Mouse (Mus musculus) CD4-positive, CD25-positive, alpha-beta regulatory T cell, adult 4 months (primary cell): ENCODE results near the gene Ttc28. TPM values are rescaled to one million over a fixed set of nuclear protein-coding genes. Genes with fewer than 3 reads are reported as not detected.

ENCODE experiments used
- ATAC-seq: one replicate; pipeline ENCODE4 v1.8.0; 2017
- polyA plus RNA-seq, 2 experiments: library from polyadenylated mRNA; unstranded; fragments of 100-300 nt; shearing (Covaris generic); gene quantifications; one replicate each; pipeline ENCODE4 v1.2.1; 2017

The Ttc28 gene
- polyA plus RNA-seq, 2 experiments from 2014 or later, result 4.1 to 4.4 TPM

- ATAC-seq, result no peak
Observed at GRCm38 (mm10) chr5:111297801-111298200, 418.2 kb downstream of the Ttc28 start.

GRCm38 (mm10) chr5:111298706-111299105 is 419.1 kb downstream of the Ttc28 start:
- no peak for ATAC-seq

- no peak for ATAC-seq
Observed at GRCm38 (mm10) chr5:111300776-111301175, 421.2 kb downstream of the Ttc28 start.

DNA sequence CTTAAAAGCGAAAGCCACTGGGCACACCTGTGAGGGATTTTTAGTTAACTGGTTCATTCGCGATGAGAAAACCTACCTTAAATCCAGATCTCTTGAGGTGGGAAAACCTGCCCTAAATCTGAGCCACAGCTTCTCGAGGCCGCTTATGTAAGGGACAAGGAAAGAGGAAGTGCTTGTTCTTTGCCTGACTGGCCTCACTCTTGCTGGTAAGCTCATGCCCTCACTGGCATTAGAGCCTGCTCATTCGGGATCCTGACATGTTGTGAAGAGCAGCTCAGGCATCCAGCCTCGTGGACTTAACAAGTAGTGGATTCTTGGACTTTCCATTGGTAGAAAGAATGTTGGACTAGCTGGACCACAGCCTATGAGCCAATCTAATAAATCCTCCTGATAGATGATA is 422.1 kb downstream of the Ttc28 start:
- ATAC-seq, result no peak

- ATAC-seq, result no peak
Observed at GRCm38 (mm10) chr5:111304730-111305129, 425.1 kb downstream of the Ttc28 start.

- ATAC-seq, result no peak
Observed at GRCm38 (mm10) chr5:111310185-111310584, 430.6 kb downstream of the Ttc28 start.

DNA sequence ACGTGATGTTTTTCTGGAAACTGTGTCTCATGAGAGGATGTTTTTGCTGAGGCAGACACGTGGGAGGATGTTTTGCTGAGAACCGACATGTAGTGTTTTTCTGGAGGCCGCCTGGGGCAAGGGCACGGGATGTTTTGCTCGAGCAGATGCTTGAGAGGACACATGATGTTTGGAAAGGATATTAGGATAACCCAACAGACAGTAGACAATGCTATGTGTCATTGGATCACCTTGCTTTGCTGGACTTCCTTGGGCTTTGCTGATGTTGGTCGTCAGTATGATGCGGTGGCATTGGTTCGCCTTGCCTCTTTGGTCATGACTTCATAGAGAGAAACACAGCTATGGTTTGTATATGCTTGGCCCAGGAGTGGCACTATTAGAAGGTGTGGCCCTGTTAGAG is 434.2 kb downstream of the Ttc28 start:
- ATAC-seq, result no peak

DNA sequence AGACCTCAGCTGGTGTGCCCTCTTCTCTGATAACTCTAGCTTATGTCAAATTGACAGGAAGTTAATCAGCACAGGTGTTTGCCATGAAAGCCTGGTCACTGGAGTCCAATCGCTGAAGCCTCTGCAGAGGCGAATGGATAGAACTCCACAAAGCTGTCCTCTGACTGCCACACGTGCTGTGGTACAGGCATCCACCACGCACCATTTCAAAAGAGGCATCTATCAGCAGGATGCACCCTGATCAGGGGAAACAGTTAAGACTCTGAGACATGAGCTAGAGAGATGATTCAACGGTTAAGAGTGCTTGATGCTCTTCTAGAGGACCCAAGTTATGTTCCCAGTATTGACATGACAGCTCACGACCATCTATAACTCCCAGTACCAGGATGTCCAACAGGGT is 435.5 kb downstream of the Ttc28 start:
- no peak for ATAC-seq

- ATAC-seq, result no peak
Observed at GRCm38 (mm10) chr5:111317526-111317925, 437.9 kb downstream of the Ttc28 start.

GRCm38 (mm10) chr5:111318946-111319345 is 439.3 kb downstream of the Ttc28 start:
- no peak for ATAC-seq

GRCm38 (mm10) chr5:111325813-111326212 is 446.2 kb downstream of the Ttc28 start:
- no peak for ATAC-seq

DNA sequence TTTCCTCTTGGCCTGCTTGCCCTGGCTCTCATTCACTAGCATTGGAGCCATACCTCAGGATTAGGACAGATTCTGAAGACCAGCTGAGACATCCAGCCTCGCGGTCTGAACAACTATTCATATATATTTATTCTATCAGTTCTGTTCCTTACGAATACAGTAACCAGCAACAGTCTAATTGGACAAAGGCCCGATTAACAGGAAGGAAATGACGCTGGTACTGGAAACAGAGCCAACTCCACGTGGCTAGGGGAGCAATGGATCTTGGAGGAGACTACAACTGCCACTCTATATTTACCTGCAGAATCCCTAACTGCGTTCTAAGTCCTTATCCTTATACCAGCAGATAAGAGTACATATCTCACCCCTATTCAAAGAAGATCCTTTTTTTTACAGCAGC is 447.8 kb downstream of the Ttc28 start:
- no peak for ATAC-seq

GRCm38 (mm10) chr5:111329782-111330416 is 450.3 kb downstream of the Ttc28 start:
- no peak for ATAC-seq

DNA sequence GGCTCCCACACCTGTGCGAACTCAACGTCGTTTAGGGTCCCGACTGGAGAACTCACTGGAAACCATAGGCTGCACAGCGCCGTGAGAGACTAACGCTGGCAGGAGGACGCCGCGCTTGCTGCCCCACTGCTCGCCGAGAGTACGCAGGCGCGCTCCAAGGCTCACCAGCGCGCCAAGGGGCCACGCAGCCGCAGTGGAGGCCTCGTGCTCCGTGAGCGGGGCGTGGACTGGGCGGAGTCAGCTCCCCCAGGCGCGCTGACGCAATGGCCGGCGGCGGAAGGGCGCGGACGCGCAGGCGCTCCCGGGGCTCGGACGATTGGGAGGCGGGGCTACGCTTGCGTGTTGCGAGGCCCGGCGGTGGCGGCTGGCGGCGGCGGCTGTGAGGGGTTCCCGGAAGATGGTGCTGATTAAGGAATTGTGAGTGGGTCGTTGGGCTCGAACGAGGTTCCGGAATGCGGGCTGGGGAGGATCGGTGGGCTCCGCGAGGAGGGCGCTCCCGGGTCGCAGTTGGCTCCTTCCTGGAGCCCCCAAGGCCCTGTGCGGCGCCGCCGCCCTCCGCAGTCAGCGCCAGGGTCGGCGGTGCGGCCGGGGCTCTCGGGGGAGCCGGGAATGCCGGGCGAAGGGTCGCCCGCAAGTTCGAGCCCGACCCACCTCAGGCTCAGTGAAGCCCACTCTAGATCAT is 451.0 kb downstream of the Ttc28 start, which contains the start of gene Pitpnb:
Pitpnb (plus strand) TSS at position 347 of the 682 bp plus-strand sequence.
- ATAC-seq, result peak; percentile 93

DNA sequence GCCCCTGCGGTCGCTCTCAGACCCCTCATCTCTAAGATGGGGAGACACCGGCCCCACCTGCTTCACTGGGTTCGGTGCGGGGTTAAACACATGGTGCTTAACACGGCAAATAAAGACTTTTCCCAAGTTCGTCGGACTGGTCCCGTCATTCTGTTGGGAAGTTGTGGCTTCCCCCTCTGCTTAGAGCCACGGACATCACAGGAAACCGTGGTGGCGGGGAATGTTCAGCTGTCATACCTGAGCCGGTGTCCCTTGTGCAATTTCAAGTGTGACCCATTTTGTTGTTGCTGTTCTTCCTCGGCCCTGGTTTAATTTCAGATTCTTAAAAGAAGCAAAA is 451.5 kb downstream of the Ttc28 start:
- peak; percentile 15 for ATAC-seq

GRCm38 (mm10) chr5:111335939-111336691 is 456.5 kb downstream of the Ttc28 start:
- no peak for ATAC-seq

Other genes with a start within 250 kb of the Ttc28 start
- gene Noc4l, start 226.4 kb upstream of the Ttc28 start, polyA plus RNA-seq, result 10 to 100 TPM; 32.5 to 62.9 TPM
- gene Ddx51, start 226.4 kb upstream of the Ttc28 start, polyA plus RNA-seq, result 1 to 10 TPM; 4.3 to 6.3 TPM
- 10 to 100 TPM; 64.5 to 99.0 TPM for gene Ep400, start 109.1 kb upstream of the Ttc28 start, polyA plus RNA-seq
- 10 to 100 TPM; 20.6 to 24.6 TPM for gene Pus1, start 99.1 kb upstream of the Ttc28 start, polyA plus RNA-seq
- 10 to 100 TPM; 10.4 to 15.7 TPM for gene Ulk1, start 69.7 kb upstream of the Ttc28 start, polyA plus RNA-seq
- 10 to 100 TPM; 42.4 to 43.5 TPM for gene Hscb, start 40.0 kb upstream of the Ttc28 start, polyA plus RNA-seq
- 1 to 10 TPM; 4.1 to 4.4 TPM for gene Chek2, start 39.8 kb upstream of the Ttc28 start, polyA plus RNA-seq